Mouse (Mus musculus): Measurements from ENCODE around the gene Fam216a. TPM values are rescaled to one million over a fixed set of nuclear protein-coding genes. Genes with fewer than 3 reads are reported as not detected.

The Fam216a gene
- total and polyA plus RNA-seq, 3 experiments = 38.2 to 50.2 (median 41.4) TPM

GRCm38 (mm10) chr5:122392227-122393004, 20.3 kb upstream of the Fam216a start:
- Histone ChIP-seq H3K36me3 (replicated peaks in 1 of 2; ENCODE audit: control insufficient read depth in 1 of 2, insufficient read depth in 1 of 2, low read length in 1 of 2) (peaks cover 18 to 25% of the 10 kb centered on the region in 2 experiments), H3K9ac (ENCODE audit: insufficient read depth, low read depth) (peak overlapping the region; percentile 87), H3K4me3 (replicated peaks in 1 of 3; ENCODE audit: low read depth in 2 of 3, low read length in 2 of 3, poor library complexity in 1 of 3) (peak overlapping the region; percentile 75 to 91 (median 91)), H3K27ac (ENCODE audit: insufficient read depth, low read depth) (peak overlapping the region; percentile 2; the same call in 1 of the 2 replicates), H3K4me2 (ENCODE audit: insufficient read depth, low read depth, poor library complexity, severe bottlenecking) (peak overlapping the region; percentile 88), H3K27me3 (replicated peaks) (no peaks in the 10 kb centered on the region), H3K9me3 (replicated peaks; ENCODE audit: low read length) (no peaks in the 10 kb centered on the region), H3K79me2 (replicated peaks; ENCODE audit: control insufficient read depth, extremely low read depth, insufficient read depth, poor library complexity, severe bottlenecking) (peaks cover 38% of the 10 kb centered on the region), H3K4me1 (ENCODE audit: control insufficient read depth in 1 of 2, insufficient read depth in 2 of 2) (peaks cover 2 to 31% of the 10 kb centered on the region in 2 experiments; a peak in 3 of 4 replicates)
- dilution Hi-C loops (cut with MboI; ENCODE audit: extremely low pct_ligation_motif_present, extremely low pct_unique_long_range_greater_than_20kb, low sequenced_read_pairs) = no loop called here
- in situ Hi-C loops (cut with MboI; ENCODE audit: low pct_ligation_motif_present, low pct_unique_long_range_greater_than_20kb, low sequenced_read_pairs) = no loop called here
- peak; percentile 15 for DNase-seq (ENCODE audit: extremely low read depth)
- no peak for TF ChIP-seq POLR2A (IDR thresholded peaks at IDR 0.05; ENCODE audit: low read depth, low read length)
- TF ChIP-seq SMC3 (IDR thresholded peaks at IDR 0.05; ENCODE audit: low read depth, low read length) = no peak
- 0 out of 2 replicates have a peak, but pooled peaks have one; percentile 2 for TF ChIP-seq SIN3A (IDR thresholded peaks at IDR 0.05; ENCODE audit: low read length)

- H3K27ac ChIP-seq (ENCODE audit: insufficient read depth, low read depth) = peak within 1 kb of the TSS; percentile 2; the same call in 1 of the 2 replicates
- no peaks in the 10 kb centered on the region for H3K9me3 ChIP-seq (replicated peaks; ENCODE audit: low read length)
- H3K79me2 ChIP-seq (replicated peaks; ENCODE audit: control insufficient read depth, extremely low read depth, insufficient read depth, poor library complexity, severe bottlenecking) = peaks cover 33% of the 10 kb centered on the region
- peak within 1 kb of the TSS; percentile 87 for H3K9ac ChIP-seq (ENCODE audit: insufficient read depth, low read depth)
- peak within 1 kb of the TSS; percentile 88 for H3K4me2 ChIP-seq (ENCODE audit: insufficient read depth, low read depth, poor library complexity, severe bottlenecking)
- peak within 1 kb of the TSS; percentile 75 to 91 (median 91) for H3K4me3 ChIP-seq (replicated peaks in 1 of 3; ENCODE audit: low read depth in 2 of 3, low read length in 2 of 3, poor library complexity in 1 of 3)
- no peaks in the 10 kb centered on the region for H3K27me3 ChIP-seq (replicated peaks)
- peak; percentile 88 for DNase-seq (ENCODE audit: extremely low read depth)
- in situ Hi-C loops (cut with MboI; ENCODE audit: low pct_ligation_motif_present, low pct_unique_long_range_greater_than_20kb, low sequenced_read_pairs) = no loop called here
- peaks cover 2 to 24% of the 10 kb centered on the region in 2 experiments; a peak in 3 of 4 replicates for H3K4me1 ChIP-seq (ENCODE audit: control insufficient read depth in 1 of 2, insufficient read depth in 2 of 2)
- dilution Hi-C loops (cut with MboI; ENCODE audit: extremely low pct_ligation_motif_present, extremely low pct_unique_long_range_greater_than_20kb, low sequenced_read_pairs) = no loop called here
- H3K36me3 ChIP-seq (replicated peaks in 1 of 2; ENCODE audit: control insufficient read depth in 1 of 2, insufficient read depth in 1 of 2, low read length in 1 of 2) = peaks cover 12 to 19% of the 10 kb centered on the region in 2 experiments
- peak; percentile 48; the same call in 1 of the 2 replicates for TF ChIP-seq NRF1 (IDR thresholded peaks at IDR 0.05; ENCODE audit: low read depth, low read length)
- no peak for TF ChIP-seq ZKSCAN1 (IDR thresholded peaks at IDR 0.05; ENCODE audit: borderline replicate concordance, low read depth, low read length)
- peak; percentile 75 for TF ChIP-seq TCF12 (IDR thresholded peaks at IDR 0.05; ENCODE audit: low read depth, low read length)
- TF ChIP-seq EP300 (IDR thresholded peaks at IDR 0.05; ENCODE audit: low read length) = no peak
- TF ChIP-seq ZC3H11A (IDR thresholded peaks at IDR 0.05; ENCODE audit: low read depth, low read length) = no peak
- peak; percentile 88 for TF ChIP-seq MYC (IDR thresholded peaks at IDR 0.05; ENCODE audit: low read depth, low read length)
- TF ChIP-seq RAD21 (IDR thresholded peaks at IDR 0.05; ENCODE audit: low read depth, low read length) = peak; percentile 34
- TF ChIP-seq MAFK (IDR thresholded peaks at IDR 0.05; ENCODE audit: insufficient replicate concordance, low read length) = no peak
- peak; percentile 98 for TF ChIP-seq MAX (IDR thresholded peaks at IDR 0.05; ENCODE audit: low read length)
- TF ChIP-seq USF1 (IDR thresholded peaks at IDR 0.05; ENCODE audit: low read depth, low read length) = no peak
- TF ChIP-seq HCFC1 (IDR thresholded peaks at IDR 0.05; ENCODE audit: low read depth, low read length) = peak; percentile 84
- TF ChIP-seq KAT2A (IDR thresholded peaks at IDR 0.05; ENCODE audit: insufficient replicate concordance, low read length) = peak; percentile 73; the same call in 1 of the 2 replicates
- no peak for TF ChIP-seq UBTF (IDR thresholded peaks at IDR 0.05; ENCODE audit: low read depth, low read length)
- no peak for TF ChIP-seq CHD2 (IDR thresholded peaks at IDR 0.05; ENCODE audit: low read length)
- peak; percentile 21; the same call in 1 of the 2 replicates for TF ChIP-seq GABPA (IDR thresholded peaks at IDR 0.05; ENCODE audit: insufficient replicate concordance, low read depth, low read length)
- TF ChIP-seq ELF1 (IDR thresholded peaks at IDR 0.05; ENCODE audit: low read depth, low read length) = peak; percentile 97
- TF ChIP-seq BHLHE40 (IDR thresholded peaks at IDR 0.05; ENCODE audit: low read depth, low read length) = peak; percentile 96
- TF ChIP-seq PAX5 (IDR thresholded peaks at IDR 0.05; ENCODE audit: low read length) = no peak
- TF ChIP-seq ZNF384 (IDR thresholded peaks at IDR 0.05; ENCODE audit: low read depth, low read length) = no peak
- no peak for TF ChIP-seq USF2 (conservative IDR thresholded peaks at IDR 0.05; ENCODE audit: low read depth, low read length)
- TF ChIP-seq POLR2A (IDR thresholded peaks at IDR 0.05; ENCODE audit: low read depth, low read length) = peak; percentile 83
- TF ChIP-seq POLR2AphosphoS2 (IDR thresholded peaks at IDR 0.05; ENCODE audit: low read depth, low read length) = no peak
- no peak for TF ChIP-seq MAZ (IDR thresholded peaks at IDR 0.05; ENCODE audit: low read depth, low read length)
- no peak; the same call in none of the 2 replicates for TF ChIP-seq MXI1 (IDR thresholded peaks at IDR 0.05; ENCODE audit: low read depth, low read length)
- peak; percentile 74; the same call in 1 of the 2 replicates for TF ChIP-seq TBP (conservative IDR thresholded peaks at IDR 0.05; ENCODE audit: low read depth, low read length)
- TF ChIP-seq JUN (IDR thresholded peaks at IDR 0.05; ENCODE audit: insufficient read depth, low read depth, low read length) = 0 out of 2 replicates have a peak, but pooled peaks have one; percentile 14
- TF ChIP-seq IRF4 (IDR thresholded peaks at IDR 0.05; ENCODE audit: low read depth, low read length) = peak; percentile 76
- peak; percentile 64 for TF ChIP-seq SMC3 (IDR thresholded peaks at IDR 0.05; ENCODE audit: low read depth, low read length)
- peak; percentile 80 for TF ChIP-seq SIN3A (IDR thresholded peaks at IDR 0.05; ENCODE audit: low read length)
- no peak for TF ChIP-seq E2F4 (IDR thresholded peaks at IDR 0.05; ENCODE audit: insufficient replicate concordance, low read depth, low read length)
Measured at GRCm38 (mm10) chr5:122391786-122392180, 19.6 kb upstream of the Fam216a start, which contains the start of gene Arpc3. TSS of gene Arpc3 (plus strand) at chr5:122391878.

Data from CH12.LX (cell line).